9 mouse cellular contexts compared by ENCODE assay signal in the genomic region with DNA sequence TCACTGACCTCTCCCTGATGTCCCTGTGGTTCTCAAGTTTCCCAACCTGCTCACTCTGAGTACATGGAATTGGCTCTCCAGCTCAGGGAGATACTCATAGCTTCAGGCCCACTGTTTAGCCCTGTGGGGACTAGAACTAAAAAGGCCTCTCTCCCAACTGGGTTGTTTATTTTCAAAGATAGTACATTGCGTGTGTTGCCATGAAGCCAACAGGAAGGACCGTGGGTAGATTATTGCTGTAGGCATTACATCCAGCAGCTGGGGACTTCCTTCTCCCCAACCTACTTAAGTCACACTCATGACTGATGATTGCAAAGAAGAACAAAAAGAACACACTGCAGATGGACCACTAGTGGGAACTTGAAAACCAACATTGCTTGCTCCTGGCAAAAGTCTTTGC.
A peak's percentile ranks its signal among the peaks of the same experiment; 100 is the strongest.
DNase-seq lines count a peak whose midpoint lies in the region; ATAC-seq and TF ChIP-seq lines count a peak whose summit lies in the region.
"Had no signal": no experiment of that assay in that cellular context is flagged by ENCODE, and none has a peak within 500 bp of the region (broad histone marks: within the 10 kb centered on the region; RNA-seq: fewer than 3 reads in every experiment).

No protein-coding gene starts in this region.

- intact Hi-C loops in heart, postnatal 25 days (cut with DNase I), result no loop called here

- no peak for TF ChIP-seq EP300 in liver, postnatal 0 days (IDR thresholded peaks at IDR 0.05; ENCODE audit: low read depth)

- ATAC-seq in heart, embryonic 14.5 days (ENCODE audit: insufficient number of reproducible peaks, insufficient read depth, low FRiP score, low read depth), result no peak
- no peak for ATAC-seq in midbrain, embryonic 13.5 days
- no peak for ATAC-seq in midbrain, embryonic 14.5 days (ENCODE audit: low FRiP score, low TSS enrichment)
- no peak for ATAC-seq in limb, embryonic 11.5 days (ENCODE audit: insufficient number of reproducible peaks, low FRiP score, low TSS enrichment, low read depth)
- ATAC-seq in liver, postnatal 0 days, result no peak
- ATAC-seq: forebrain, embryonic 15.5 days had no signal

- no peaks in the 10 kb centered on the region for H3K9me3 ChIP-seq in heart, embryonic 14.5 days (ENCODE audit: control insufficient read depth, low read length)
- no peaks in the 10 kb centered on the region for H3K9me3 ChIP-seq in midbrain, embryonic 13.5 days
- no peaks in the 10 kb centered on the region for H3K9me3 ChIP-seq in midbrain, embryonic 14.5 days (ENCODE audit: control insufficient read depth, low read length)
- H3K9me3 ChIP-seq in limb, embryonic 11.5 days (ENCODE audit: control insufficient read depth, low read length), result no peaks in the 10 kb centered on the region
- no peaks in the 10 kb centered on the region for H3K9me3 ChIP-seq in liver, postnatal 0 days (ENCODE audit: low read length)
- H3K9me3 ChIP-seq: forebrain, embryonic 15.5 days had no signal

- H3K27me3 ChIP-seq in heart, embryonic 14.5 days (ENCODE audit: control insufficient read depth, insufficient read depth, low read length), result no peaks in the 10 kb centered on the region
- no peaks in the 10 kb centered on the region for H3K27me3 ChIP-seq in midbrain, embryonic 13.5 days
- H3K27me3 ChIP-seq in midbrain, embryonic 14.5 days (ENCODE audit: control insufficient read depth, insufficient read depth, low read length), result no peaks in the 10 kb centered on the region
- H3K27me3 ChIP-seq in limb, embryonic 11.5 days (ENCODE audit: control insufficient read depth, insufficient read depth, low read length), result no peaks in the 10 kb centered on the region
- no peaks in the 10 kb centered on the region for H3K27me3 ChIP-seq in liver, postnatal 0 days (ENCODE audit: insufficient read depth, low read length)
- H3K27me3 ChIP-seq: CH12.LX; forebrain, embryonic 15.5 days had no signal

- 0 out of 2 replicates have a peak overlapping the region, but pooled peaks have one; percentile 12 for H3K9ac ChIP-seq in heart, embryonic 14.5 days (ENCODE audit: low read length)
- H3K9ac ChIP-seq in midbrain, embryonic 13.5 days (replicated peaks), result no peak overlapping the region
- no peak overlapping the region for H3K9ac ChIP-seq in midbrain, embryonic 14.5 days (replicated peaks; ENCODE audit: low read length)
- no peak overlapping the region for H3K9ac ChIP-seq in limb, embryonic 11.5 days (ENCODE audit: low read length)
- no peak overlapping the region for H3K9ac ChIP-seq in liver, postnatal 0 days (replicated peaks)
- H3K9ac ChIP-seq: forebrain, embryonic 15.5 days had no signal

- peaks cover 30 to 55% of the 10 kb centered on the region in 2 experiments for H3K4me1 ChIP-seq in heart, embryonic 14.5 days (ENCODE audit: control insufficient read depth in 2 of 2, insufficient read depth in 2 of 2, low read length in 2 of 2)
- peaks cover 29% of the 10 kb centered on the region for H3K4me1 ChIP-seq in midbrain, embryonic 13.5 days (replicated peaks)
- H3K4me1 ChIP-seq in midbrain, embryonic 14.5 days (ENCODE audit: control insufficient read depth, insufficient read depth, low read length), result peaks cover 15% of the 10 kb centered on the region
- peaks cover 23% of the 10 kb centered on the region for H3K4me1 ChIP-seq in limb, embryonic 11.5 days (ENCODE audit: control insufficient read depth, insufficient read depth, low read length)
- H3K4me1 ChIP-seq in liver, postnatal 0 days (ENCODE audit: insufficient read depth), result no peaks in the 10 kb centered on the region

- TF ChIP-seq CTCF in liver, postnatal 0 days (IDR thresholded peaks at IDR 0.05; ENCODE audit: low read depth), result no peak

- no peak overlapping the region for H3K4me3 ChIP-seq in heart, embryonic 14.5 days (ENCODE audit: control insufficient read depth in 1 of 2, insufficient read depth in 1 of 2, low read depth in 1 of 2, low read length in 2 of 2)
- H3K4me3 ChIP-seq in midbrain, embryonic 13.5 days (replicated peaks), result no peak overlapping the region
- no peak overlapping the region for H3K4me3 ChIP-seq in midbrain, embryonic 14.5 days (replicated peaks; ENCODE audit: low read depth, low read length)
- no peak overlapping the region for H3K4me3 ChIP-seq in limb, embryonic 11.5 days (ENCODE audit: low read depth, low read length)
- H3K4me3 ChIP-seq in liver, postnatal 0 days (ENCODE audit: low read depth, low read length), result no peak overlapping the region
- H3K4me3 ChIP-seq: forebrain, embryonic 15.5 days had no signal

- H3K27ac ChIP-seq in heart, embryonic 14.5 days (replicated peaks in 1 of 2; ENCODE audit: control insufficient read depth in 1 of 2, insufficient read depth in 1 of 2, low read depth in 2 of 2, low read length in 2 of 2), result peak overlapping the region; percentile 72 to 74
- H3K27ac ChIP-seq in midbrain, embryonic 13.5 days, result 0 out of 2 replicates have a peak overlapping the region, but pooled peaks have one; percentile 9
- H3K27ac ChIP-seq in midbrain, embryonic 14.5 days (replicated peaks; ENCODE audit: low read depth, low read length), result no peak overlapping the region
- peak overlapping the region; percentile 61 for H3K27ac ChIP-seq in limb, embryonic 11.5 days (replicated peaks; ENCODE audit: low read depth, low read length)
- H3K27ac ChIP-seq in liver, postnatal 0 days (ENCODE audit: low read depth), result no peak overlapping the region
- H3K27ac ChIP-seq: forebrain, embryonic 15.5 days had no signal

- 56% methylated on average over 2 of the region's 2 CpGs for WGBS in heart, embryonic 14.5 days
- WGBS in midbrain, embryonic 13.5 days, result 90% methylated on average over 2 of the region's 2 CpGs
- 81% methylated on average over 2 of the region's 2 CpGs for WGBS in midbrain, embryonic 14.5 days
- WGBS in limb, embryonic 11.5 days, result 91% methylated on average over 2 of the region's 2 CpGs
- 57% methylated on average over 2 of the region's 2 CpGs for WGBS in liver, postnatal 0 days (ENCODE audit: insufficient replicate concordance)

- DNase-seq in heart, postnatal 25 days (ENCODE audit: low spot score), result no peak
- no peak for DNase-seq in midbrain, embryonic 14.5 days
- DNase-seq in limb, embryonic 11.5 days (ENCODE audit: low spot score), result no peak
- DNase-seq in liver, postnatal 0 days, result no peak
- DNase-seq in adrenal gland, postnatal 25 days, result no peak

- no peaks in the 10 kb centered on the region for H3K36me3 ChIP-seq in heart, embryonic 14.5 days (ENCODE audit: control insufficient read depth, insufficient read depth, low read length)
- no peaks in the 10 kb centered on the region for H3K36me3 ChIP-seq in midbrain, embryonic 13.5 days
- H3K36me3 ChIP-seq in midbrain, embryonic 14.5 days (ENCODE audit: control insufficient read depth, insufficient read depth, low read length), result no peaks in the 10 kb centered on the region
- no peaks in the 10 kb centered on the region for H3K36me3 ChIP-seq in limb, embryonic 11.5 days (ENCODE audit: control insufficient read depth, insufficient read depth, low read length)
- no peaks in the 10 kb centered on the region for H3K36me3 ChIP-seq in liver, postnatal 0 days (replicated peaks; ENCODE audit: insufficient read depth, low read length)
- H3K36me3 ChIP-seq: forebrain, embryonic 15.5 days had no signal

- H3K4me2 ChIP-seq in heart, embryonic 14.5 days (ENCODE audit: low read length), result 0 out of 2 replicates have a peak overlapping the region, but pooled peaks have one; percentile 14
- H3K4me2 ChIP-seq in midbrain, embryonic 13.5 days (replicated peaks), result no peak overlapping the region
- H3K4me2 ChIP-seq in midbrain, embryonic 14.5 days (ENCODE audit: low read length), result no peak overlapping the region
- H3K4me2 ChIP-seq in limb, embryonic 11.5 days (ENCODE audit: low read depth, severe bottlenecking), result no peak overlapping the region
- H3K4me2 ChIP-seq in liver, postnatal 0 days (ENCODE audit: low read depth, low read length), result no peak overlapping the region
- H3K4me2 ChIP-seq: forebrain, embryonic 15.5 days had no signal

Comparison
In these comparisons a context has a peak if more than half of its experiments do, and no peak if none do; other contexts are left out.
1. H3K27ac ChIP-seq: peak in heart, embryonic 14.5 days (2 of 2), midbrain, embryonic 13.5 days (single experiment) and limb, embryonic 11.5 days (single experiment); none in midbrain, embryonic 14.5 days (single experiment) and liver, postnatal 0 days (single experiment).